Mouse (Mus musculus) stomach, embryonic 15.5 days (tissue): ENCODE results near the gene Rffl. TPM values are rescaled to one million over a fixed set of nuclear protein-coding genes. Genes with fewer than 3 reads are reported as not detected.

Source experiments
- ATAC-seq: fragments of 200-750 bp; cut with Nextera tagmentation; 2 replicates; pipeline ENCODE4 v1.8.0; 2017; ENCODE audit warnings: low read depth, moderate number of reproducible peaks, moderate TSS enrichment; ENCODE audit not compliant: insufficient read depth, low FRiP score
- H3K27ac ChIP-seq: fragments of 300-500 bp; sonication (generic); 2 replicates; pipeline ENCODE4 v1.5.1; 2015; ENCODE audit warnings: mild to moderate bottlenecking, inconsistent platforms
- H3K27me3 ChIP-seq: fragments of 300-500 bp; sonication (generic); replicated peaks from 2 replicates; pipeline ENCODE4 v1.6.1; 2015; ENCODE audit warnings: inconsistent platforms
- H3K36me3 ChIP-seq: fragments of 300-500 bp; sonication (generic); 2 replicates; pipeline ENCODE4 v1.6.1; 2015; ENCODE audit warnings: inconsistent platforms
- H3K4me1 ChIP-seq: fragments of 300-500 bp; sonication (generic); 2 replicates; pipeline ENCODE4 v1.6.1; 2015; ENCODE audit warnings: inconsistent platforms
- H3K4me2 ChIP-seq: fragments of 300-500 bp; sonication (generic); 2 replicates; pipeline ENCODE4 v1.6.1; 2015; ENCODE audit warnings: mild to moderate bottlenecking, inconsistent platforms
- H3K4me3 ChIP-seq: fragments of 300-500 bp; sonication (generic); replicated peaks from 2 replicates; pipeline ENCODE4 v1.5.1; 2015; ENCODE audit warnings: inconsistent platforms
- H3K9ac ChIP-seq: fragments of 300-500 bp; sonication (generic); 2 replicates; pipeline ENCODE4 v1.6.1; 2015; ENCODE audit warnings: inconsistent platforms
- H3K9me3 ChIP-seq: fragments of 300-500 bp; sonication (generic); 2 replicates; pipeline ENCODE4 v1.6.1; 2016; ENCODE audit warnings: inconsistent platforms
- WGBS: fragments of 180-500 bp; shearing (Covaris S2); methylation state at CpG from one replicate; pipeline ENCODE4 v1.1.7; 2015; 5-methylcytosine and 5-hydroxymethylcytosine counted together
- polyA plus RNA-seq: library from polyadenylated mRNA; unstranded; fragments of >200 nt; fragmentation: Nextera tagmentation; extraction: Ambion mirVana; gene quantifications from 2 replicates; pipeline ENCODE4 v1.2.1, GENCODE M21; 2015

Gene Rffl
- polyA plus RNA-seq, 1 experiment from 2014 or later = 17.5 TPM

- H3K27ac ChIP-seq = peak overlapping the region; percentile 11; the same call in 1 of the 2 replicates
- 59% methylated on average over 9 of the region's 9 CpGs for WGBS
- ATAC-seq = no peak
Observed at GRCm38 (mm10) chr11:82869506-82870172, 1.4 kb downstream of the Rffl start.

DNA sequence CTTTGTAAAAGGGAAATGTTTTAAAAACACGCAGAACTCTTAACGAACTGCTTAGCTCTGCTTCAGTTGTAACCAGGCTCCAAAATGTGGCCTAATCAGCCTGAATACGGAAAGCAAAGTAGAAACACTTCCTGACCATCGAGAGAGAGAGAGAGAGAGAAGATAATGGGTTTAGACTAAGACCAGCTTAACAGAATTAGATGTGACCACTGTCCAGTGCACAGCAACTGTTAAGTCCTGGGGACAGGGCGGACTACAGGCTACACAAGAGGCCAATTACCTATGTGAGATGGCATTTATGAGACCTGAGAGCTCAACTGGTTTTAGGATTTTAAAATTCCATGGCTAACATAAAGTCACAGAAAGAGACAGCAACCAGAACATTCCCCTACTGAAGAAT, 3.1 kb downstream of the Rffl start:
- H3K4me2 ChIP-seq = no peak overlapping the region
- H3K4me1 ChIP-seq = no peaks in the 10 kb centered on the region
- H3K9ac ChIP-seq = no peak overlapping the region
- WGBS = 69% methylated on average over 5 of the region's 5 CpGs
- H3K36me3 ChIP-seq = no peaks in the 10 kb centered on the region
- H3K4me3 ChIP-seq = no peak overlapping the region
- no peaks in the 10 kb centered on the region for H3K27me3 ChIP-seq
- no peak overlapping the region for H3K27ac ChIP-seq
- no peak for ATAC-seq
- no peaks in the 10 kb centered on the region for H3K9me3 ChIP-seq

More at GRCm38 (mm10) chr11:82869506-82870172, 1.4 kb downstream of the Rffl start:
- Histone ChIP-seq H3K27me3 (no peaks in the 10 kb centered on the region), H3K9me3 (no peaks in the 10 kb centered on the region), H3K9ac (no peak overlapping the region), H3K4me1 (no peaks in the 10 kb centered on the region), H3K4me3 (peak overlapping the region; percentile 95), H3K4me2 (peak overlapping the region; percentile 57), H3K36me3 (no peaks in the 10 kb centered on the region)

- H3K4me2 ChIP-seq = no peak overlapping the region
- H3K9me3 ChIP-seq = no peaks in the 10 kb centered on the region
- H3K27me3 ChIP-seq = no peaks in the 10 kb centered on the region
- no peak overlapping the region for H3K27ac ChIP-seq
- H3K36me3 ChIP-seq = no peaks in the 10 kb centered on the region
- H3K4me3 ChIP-seq = no peak overlapping the region
- peaks cover 1% of the 10 kb centered on the region; the same call in 1 of the 2 replicates for H3K4me1 ChIP-seq
- no peak for ATAC-seq
- 31% methylated on average over 7 of the region's 7 CpGs for WGBS
- H3K9ac ChIP-seq = no peak overlapping the region
Observed at GRCm38 (mm10) chr11:82866850-82867564, 4.0 kb downstream of the Rffl start.

GRCm38 (mm10) chr11:82865957-82866356, 5.1 kb downstream of the Rffl start:
- no peaks in the 10 kb centered on the region for H3K36me3 ChIP-seq
- H3K4me1 ChIP-seq = peaks cover 6% of the 10 kb centered on the region; the same call in 1 of the 2 replicates
- WGBS = 85% methylated on average over 10 of the region's 10 CpGs
- H3K27ac ChIP-seq = no peak overlapping the region
- no peak overlapping the region for H3K4me3 ChIP-seq
- no peak for ATAC-seq
- no peak overlapping the region for H3K9ac ChIP-seq
- no peaks in the 10 kb centered on the region for H3K9me3 ChIP-seq
- H3K27me3 ChIP-seq = no peaks in the 10 kb centered on the region
- H3K4me2 ChIP-seq = no peak overlapping the region

DNA sequence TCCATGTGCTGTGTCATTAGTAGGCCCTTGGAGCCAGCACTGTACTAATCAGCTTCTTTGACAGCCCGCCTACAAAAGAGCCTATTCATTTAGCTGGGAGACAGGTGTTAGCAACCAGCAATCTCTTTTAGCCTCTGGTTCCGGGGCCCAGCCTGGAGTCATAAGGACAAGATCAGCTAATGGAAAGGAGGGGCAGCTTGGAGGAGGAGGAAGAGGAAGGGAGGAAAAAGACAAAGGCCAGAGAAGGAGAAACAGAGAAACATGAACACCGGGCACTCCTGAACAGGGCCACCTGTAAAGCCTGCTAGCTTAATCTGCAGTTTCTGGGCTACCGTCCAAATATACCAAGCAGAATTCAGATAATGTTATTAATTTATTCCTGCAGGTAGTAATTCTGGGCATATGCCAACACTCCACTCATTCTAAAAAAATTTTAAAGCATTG, 7.5 kb downstream of the Rffl start:
- Histone ChIP-seq H3K9ac (no peak overlapping the region), H3K4me1 (peaks cover 6% of the 10 kb centered on the region; the same call in 1 of the 2 replicates), H3K4me2 (no peak overlapping the region), H3K4me3 (no peak overlapping the region), H3K9me3 (no peaks in the 10 kb centered on the region), H3K27me3 (no peaks in the 10 kb centered on the region), H3K27ac (peak overlapping the region; percentile 57; the same call in 1 of the 2 replicates), H3K36me3 (no peaks in the 10 kb centered on the region)
- WGBS = 44% methylated on average over 4 of the region's 4 CpGs
- ATAC-seq = peak; percentile 63; the same call in 1 of the 2 replicates

DNA sequence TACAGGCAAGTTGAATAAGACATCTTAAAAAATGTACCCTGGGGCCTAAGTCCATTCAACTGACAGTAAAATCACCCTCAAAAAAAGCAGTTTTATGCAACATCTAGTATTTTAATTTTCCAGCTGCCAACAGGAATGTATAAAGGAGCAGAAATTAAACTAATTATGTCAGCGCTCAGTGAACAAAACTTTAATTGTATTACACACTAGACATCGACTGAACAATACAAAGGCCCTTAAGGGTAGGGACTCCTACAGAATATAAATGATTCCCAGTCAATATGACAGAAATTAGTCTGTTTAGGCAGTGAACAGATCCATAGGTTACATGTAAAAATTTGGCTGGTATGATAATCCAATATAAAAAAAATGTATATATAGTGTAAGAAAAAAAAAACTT, 8.0 kb downstream of the Rffl start:
- Histone ChIP-seq H3K4me1 (peaks cover 6% of the 10 kb centered on the region; the same call in 1 of the 2 replicates), H3K36me3 (no peaks in the 10 kb centered on the region), H3K9ac (no peak overlapping the region), H3K27me3 (no peaks in the 10 kb centered on the region), H3K4me2 (no peak overlapping the region), H3K4me3 (no peak overlapping the region), H3K9me3 (no peaks in the 10 kb centered on the region), H3K27ac (peak overlapping the region; percentile 57; the same call in 1 of the 2 replicates)
- 77% methylated on average over 2 of the region's 2 CpGs for WGBS
- ATAC-seq = no peak

DNA sequence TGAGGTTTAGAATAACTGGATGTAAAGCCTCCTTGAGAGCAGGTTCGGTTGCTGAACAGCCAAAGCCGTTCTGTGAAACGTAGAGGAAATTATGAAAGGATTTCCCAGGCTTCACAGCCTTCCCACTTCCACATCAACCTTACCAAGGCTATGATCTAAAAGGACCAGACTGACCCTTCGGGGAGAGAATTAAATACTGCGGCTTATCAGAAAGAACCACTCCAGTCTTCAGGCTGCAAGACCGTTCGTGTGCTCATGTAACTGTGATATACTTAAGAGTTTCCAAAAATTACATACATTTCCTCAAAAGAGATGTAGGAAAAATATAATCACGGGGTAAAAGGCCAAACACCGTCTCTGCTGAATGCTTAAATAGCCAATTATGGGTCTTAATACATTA, 8.4 kb downstream of the Rffl start:
- Histone ChIP-seq H3K36me3 (no peaks in the 10 kb centered on the region), H3K4me3 (no peak overlapping the region), H3K4me1 (peaks cover 6% of the 10 kb centered on the region; the same call in 1 of the 2 replicates), H3K27ac (no peak overlapping the region), H3K9ac (no peak overlapping the region), H3K27me3 (no peaks in the 10 kb centered on the region), H3K4me2 (no peak overlapping the region), H3K9me3 (no peaks in the 10 kb centered on the region)
- no peak for ATAC-seq
- 75% methylated on average over 9 of the region's 9 CpGs for WGBS

GRCm38 (mm10) chr11:82861558-82861957, 9.5 kb downstream of the Rffl start:
- H3K9ac ChIP-seq = no peak overlapping the region
- H3K27me3 ChIP-seq = no peaks in the 10 kb centered on the region
- no peak overlapping the region for H3K4me3 ChIP-seq
- ATAC-seq = peak; percentile 67; the same call in 1 of the 2 replicates
- 58% methylated on average over 8 of the region's 8 CpGs for WGBS
- no peak overlapping the region for H3K4me2 ChIP-seq
- peaks cover 6% of the 10 kb centered on the region; the same call in 1 of the 2 replicates for H3K4me1 ChIP-seq
- H3K9me3 ChIP-seq = no peaks in the 10 kb centered on the region
- H3K27ac ChIP-seq = peak overlapping the region; percentile 14; the same call in 1 of the 2 replicates
- H3K36me3 ChIP-seq = no peaks in the 10 kb centered on the region

- Histone ChIP-seq H3K36me3 (no peaks in the 10 kb centered on the region), H3K27ac (no peak overlapping the region), H3K27me3 (no peaks in the 10 kb centered on the region), H3K4me3 (no peak overlapping the region), H3K9ac (no peak overlapping the region), H3K4me1 (peaks cover 9% of the 10 kb centered on the region; the same call in 1 of the 2 replicates), H3K9me3 (no peaks in the 10 kb centered on the region), H3K4me2 (no peak overlapping the region)
- ATAC-seq = no peak
- whole genome bisulfite sequencing = 81% methylated on average over 6 of the region's 6 CpGs
Observed at GRCm38 (mm10) chr11:82860759-82861158, 10.3 kb downstream of the Rffl start.

GRCm38 (mm10) chr11:82857307-82857848, 13.6 kb downstream of the Rffl start:
- Histone ChIP-seq H3K4me2 (no peak overlapping the region), H3K4me3 (no peak overlapping the region), H3K36me3 (no peaks in the 10 kb centered on the region), H3K27ac (no peak overlapping the region), H3K9ac (no peak overlapping the region), H3K27me3 (no peaks in the 10 kb centered on the region), H3K4me1 (peaks cover 9% of the 10 kb centered on the region; the same call in 1 of the 2 replicates), H3K9me3 (no peaks in the 10 kb centered on the region)
- no peak for ATAC-seq
- 66% methylated on average over 13 of the region's 13 CpGs for whole genome bisulfite sequencing

GRCm38 (mm10) chr11:82856032-82856431, 15.0 kb downstream of the Rffl start:
- 71% methylated on average over 10 of the region's 10 CpGs for WGBS
- H3K4me3 ChIP-seq = no peak overlapping the region
- 0 out of 2 replicates have a peak, but pooled peaks cover 3% of the 10 kb centered on the region for H3K4me1 ChIP-seq
- no peak overlapping the region for H3K27ac ChIP-seq
- no peaks in the 10 kb centered on the region for H3K36me3 ChIP-seq
- no peaks in the 10 kb centered on the region for H3K9me3 ChIP-seq
- no peaks in the 10 kb centered on the region for H3K27me3 ChIP-seq
- no peak overlapping the region for H3K4me2 ChIP-seq
- no peak for ATAC-seq
- no peak overlapping the region for H3K9ac ChIP-seq
